Mouse (Mus musculus): ENCODE measurements around the gene Krtap2-4.

Gene Krtap2-4

DNA sequence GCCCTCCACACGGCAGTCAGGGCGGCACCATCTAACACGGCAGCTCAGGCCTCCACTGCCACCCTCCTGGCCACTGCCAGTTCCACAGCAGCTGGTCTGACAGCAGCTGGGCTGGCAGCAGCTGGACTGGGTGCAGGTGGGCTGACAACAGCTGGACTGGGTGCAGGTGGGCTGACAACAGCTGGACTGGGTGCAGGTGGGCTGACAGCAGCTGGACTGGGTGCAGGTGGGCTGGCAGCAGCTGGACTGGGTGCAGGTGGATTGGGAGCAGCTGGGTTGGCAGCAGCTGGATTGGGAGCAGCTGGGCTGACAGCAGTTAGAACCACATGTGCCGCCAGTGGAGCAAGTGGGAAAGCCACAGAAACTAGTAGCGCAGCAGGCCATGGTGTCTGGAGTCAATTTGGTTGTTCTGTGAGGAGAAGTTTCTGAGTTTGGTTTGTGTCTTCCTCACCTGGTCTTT lies 31.4 kb downstream of the Krtap2-4 start, which contains the start of gene Krtap1-4:
Gene Krtap1-4 (minus strand): TSS at position 410 of the 460 bp plus-strand sequence.
- DNase-seq (ENCODE audit: low spot score in 2 of 2) = no peak

DNA sequence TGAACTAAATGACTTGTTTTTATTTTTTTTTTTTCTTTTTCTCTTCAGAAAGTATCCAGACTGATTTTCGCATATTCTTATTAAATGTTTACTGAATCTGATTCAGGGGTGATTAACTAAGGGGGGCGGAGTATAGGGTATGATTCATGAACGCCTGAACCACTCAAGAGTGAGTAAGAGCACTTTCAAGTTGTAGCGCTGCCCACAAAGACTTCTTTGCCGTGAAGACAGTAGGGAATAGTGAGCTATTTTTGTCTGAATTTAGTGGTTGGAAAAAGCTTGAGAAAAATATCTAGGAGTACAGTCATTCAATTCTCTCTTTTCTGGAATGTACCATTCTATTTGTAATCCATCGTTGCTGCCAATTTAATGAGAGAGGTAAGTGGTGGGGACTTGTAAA lies 33.1 kb downstream of the Krtap2-4 start:
- no peak for DNase-seq (ENCODE audit: low spot score in 2 of 2)

DNA sequence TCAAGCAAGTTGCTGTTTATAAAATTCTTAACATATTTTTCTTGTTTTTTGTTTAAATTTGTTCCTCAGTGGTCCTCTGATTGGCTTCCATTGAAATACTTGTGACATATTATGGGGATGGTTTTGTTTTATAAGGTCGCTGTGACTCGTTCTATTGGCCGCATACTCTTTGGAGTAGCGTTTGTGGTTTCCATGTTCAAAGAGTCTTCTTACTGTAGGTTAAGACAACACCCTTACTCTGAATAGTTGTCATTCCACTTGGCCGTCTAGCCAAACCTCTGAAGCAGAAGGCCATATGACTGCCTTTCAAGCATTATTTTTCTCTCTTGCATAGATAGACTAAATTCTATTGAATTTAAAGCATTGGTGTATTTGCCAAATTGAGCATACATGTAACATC lies 33.6 kb downstream of the Krtap2-4 start:
- DNase-seq (ENCODE audit: low spot score in 2 of 2) = no peak

DNA sequence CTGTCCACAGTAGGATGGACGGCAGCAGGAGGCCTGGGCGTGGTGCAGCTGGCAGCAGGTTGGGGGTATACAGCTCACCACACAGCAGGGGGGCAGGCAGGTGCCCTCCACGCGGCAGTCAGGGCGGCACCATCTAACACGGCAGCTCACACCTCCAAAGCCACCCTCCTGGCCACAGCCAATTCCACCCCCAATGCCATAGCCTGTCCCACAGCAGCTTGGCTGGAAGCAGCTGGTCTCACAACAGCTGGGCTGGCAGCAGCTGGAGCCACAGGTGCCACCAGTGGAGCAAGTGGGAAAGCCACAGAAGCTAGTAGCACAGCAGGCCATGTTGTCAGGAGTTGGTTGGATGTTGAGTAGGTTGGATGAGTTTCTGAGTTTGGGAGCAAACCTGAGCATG lies 34.0 kb downstream of the Krtap2-4 start, which contains the start of gene Krtap1-5:
Gene Krtap1-5 (minus strand): TSS at position 381 of the 400 bp plus-strand sequence.
- no peak for DNase-seq (ENCODE audit: low spot score in 2 of 2)

DNA sequence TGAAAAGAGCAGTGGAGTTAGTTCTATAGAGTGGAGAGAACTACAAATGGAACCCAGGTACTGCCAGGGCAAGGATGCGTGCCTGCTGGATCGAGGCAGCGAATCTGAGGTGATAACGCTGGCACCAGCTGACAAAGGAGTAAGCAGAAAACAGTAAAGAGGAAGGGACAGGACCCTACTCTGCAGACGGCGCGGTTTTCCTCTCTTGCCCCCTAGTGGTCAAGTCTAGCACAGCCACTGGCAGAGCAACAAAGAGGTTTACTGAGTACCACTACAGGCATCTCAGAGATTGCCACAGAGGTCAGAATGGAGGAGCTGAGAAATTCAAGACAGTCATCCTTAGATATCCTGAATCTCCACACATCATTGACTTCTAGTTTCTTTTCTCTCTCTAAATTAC lies 40.5 kb downstream of the Krtap2-4 start:
- peak; percentile 65 to 77 for DNase-seq (ENCODE audit: low spot score in 2 of 2)

DNA sequence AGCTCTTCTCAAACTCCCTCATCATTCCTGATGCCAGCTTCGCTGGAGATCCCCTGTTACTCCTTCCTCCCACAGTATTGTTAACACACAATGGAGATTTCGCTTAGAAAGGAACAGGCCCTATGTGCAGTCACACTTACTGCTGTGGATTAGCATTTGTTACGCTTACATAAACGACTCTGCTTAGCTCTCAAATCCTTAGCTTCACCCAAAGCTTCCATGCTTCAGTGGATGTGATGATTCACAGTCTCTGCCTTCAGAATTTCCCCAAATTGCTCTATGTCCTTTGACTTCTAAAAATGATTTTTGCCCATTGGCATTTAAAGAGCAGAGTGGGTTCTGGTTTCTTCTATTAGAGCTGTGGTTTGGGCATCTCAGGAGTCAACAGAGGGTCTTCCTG lies 41.5 kb downstream of the Krtap2-4 start:
- DNase-seq (ENCODE audit: low spot score in 2 of 2) = no peak

DNA sequence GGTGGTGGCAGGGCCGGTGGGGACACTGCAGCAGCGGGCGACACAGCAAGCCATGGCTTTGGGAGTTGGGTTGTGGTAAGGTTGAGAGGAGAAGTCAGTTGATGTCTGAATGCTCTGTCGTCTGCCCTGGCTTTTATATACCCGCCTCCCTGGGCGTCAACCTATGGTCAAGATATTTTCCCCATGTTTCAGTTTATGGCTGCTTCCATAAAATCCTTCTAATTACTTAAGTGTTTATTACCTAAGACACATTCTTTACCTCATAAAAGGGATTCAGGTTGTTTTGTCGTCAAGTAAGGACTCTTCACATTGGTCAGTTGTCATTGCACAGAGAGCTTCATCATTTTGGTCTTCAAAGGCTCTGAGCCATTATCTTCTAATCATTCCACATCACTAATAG lies 48.1 kb downstream of the Krtap2-4 start, which contains the start of gene Krtap3-1:
Gene Krtap3-1 (minus strand): TSS at position 101 of the 400 bp plus-strand sequence.
- no peak for DNase-seq (ENCODE audit: low spot score in 2 of 2)
